Mouse (Mus musculus) hindbrain, embryonic 14.5 days (tissue): ENCODE data around the gene Cacna1c. TPM values are rescaled to one million over a fixed set of nuclear protein-coding genes. Genes with fewer than 3 reads are reported as not detected.
A peak's percentile ranks its signal among the peaks of the same experiment; 100 is the strongest.

Experiments used
- ATAC-seq: fragments of 200-750 bp; cut with Nextera tagmentation; 2 replicates; pipeline ENCODE4 v1.8.0; 2017; ENCODE audit warnings: moderate number of reproducible peaks, mild to moderate bottlenecking, moderate TSS enrichment, moderate library complexity; ENCODE audit not compliant: low FRiP score
- DNase-seq: peaks from one replicate; pipeline ENCODE4 v3.0.0-alpha.2; 2015; ENCODE audit warnings: low spot score
- H3K27ac ChIP-seq: fragments of 300-500 bp; sonication (generic); 2 replicates; pipeline ENCODE4 v1.5.1; 2014; ENCODE audit warnings: mild to moderate bottlenecking, moderate library complexity
- H3K27me3 ChIP-seq: fragments of 300-500 bp; sonication (generic); 2 replicates; pipeline ENCODE4 v1.6.1; 2014; ENCODE audit warnings: mild to moderate bottlenecking, low read length, mixed read lengths; ENCODE audit not compliant: control insufficient read depth, insufficient read depth
- H3K36me3 ChIP-seq: fragments of 300-500 bp; sonication (generic); replicated peaks from 2 replicates; pipeline ENCODE4 v1.6.1; 2014; ENCODE audit not compliant: control insufficient read depth, insufficient read depth
- H3K4me1 ChIP-seq: fragments of 300-500 bp; sonication (generic); replicated peaks from 2 replicates; pipeline ENCODE4 v1.6.1; 2014; ENCODE audit warnings: antibody characterized with exemption, low read length, mixed read lengths; ENCODE audit not compliant: control insufficient read depth, insufficient read depth
- H3K4me2 ChIP-seq: fragments of 300-500 bp; sonication (generic); replicated peaks from 2 replicates; pipeline ENCODE4 v1.6.1; 2014; ENCODE audit warnings: mild to moderate bottlenecking, moderate library complexity
- H3K4me3 ChIP-seq: fragments of 300-500 bp; sonication (generic); replicated peaks from 2 replicates; pipeline ENCODE4 v1.5.1; 2014; ENCODE audit warnings: mild to moderate bottlenecking, low read length
- H3K9ac ChIP-seq: fragments of 300-500 bp; sonication (generic); 2 replicates; pipeline ENCODE4 v1.6.1; 2014
- H3K9me3 ChIP-seq: fragments of 300-500 bp; sonication (generic); 2 replicates; pipeline ENCODE4 v1.6.1; 2016; ENCODE audit warnings: low read length; ENCODE audit not compliant: control insufficient read depth
- WGBS: fragments of 180-500 bp; shearing (Covaris S2); extraction: QIAGEN DNeasy Blood & Tissue Kit; methylation state at CpG from one replicate; pipeline ENCODE4 v1.1.7; 2014; 5-methylcytosine and 5-hydroxymethylcytosine counted together
- polyA plus RNA-seq: library from polyadenylated mRNA; unstranded; fragments of >200 nt; fragmentation: Nextera tagmentation; extraction: Ambion mirVana; gene quantifications from 2 replicates; pipeline ENCODE4 v1.2.1, GENCODE M21; 2014

Cacna1c gene
- polyA plus RNA-seq, 1 experiment from 2014 or later = 10.1 TPM

DNA sequence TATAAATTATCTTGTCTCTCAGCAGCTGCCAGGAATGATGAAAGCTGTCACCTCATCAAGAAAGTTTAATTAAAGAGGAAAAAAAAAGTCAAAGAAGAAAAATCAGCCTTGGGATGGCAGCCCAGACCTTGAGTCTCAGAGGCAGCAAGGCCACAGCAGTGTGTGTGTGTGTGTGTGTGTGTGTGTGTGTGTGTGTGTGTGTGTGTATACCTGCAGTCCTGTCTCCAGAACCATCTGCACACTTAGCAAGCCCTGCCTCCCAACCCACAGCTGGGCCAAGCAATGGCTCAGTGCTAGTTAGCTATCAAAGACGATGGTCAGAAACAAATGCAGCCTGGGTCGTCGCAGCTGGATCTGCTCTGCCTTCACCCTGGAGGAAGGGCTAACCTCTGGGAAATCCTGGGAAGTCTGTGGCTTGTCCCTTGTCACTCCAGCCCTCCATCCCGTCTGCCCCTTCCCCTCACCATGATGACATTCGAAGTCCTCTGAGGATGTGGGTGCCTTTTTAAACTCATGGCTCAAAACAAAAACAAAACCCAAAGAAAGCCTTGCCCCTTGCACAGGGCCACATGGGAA, 378.2 kb downstream of the Cacna1c start:
- DNase-seq = no peak
- no peaks in the 10 kb centered on the region for H3K4me1 ChIP-seq
- no peak overlapping the region for H3K4me3 ChIP-seq
- no peak overlapping the region for H3K9ac ChIP-seq
- H3K9me3 ChIP-seq = no peaks in the 10 kb centered on the region
- ATAC-seq = no peak
- 67% methylated on average over 5 of the region's 5 CpGs for WGBS
- no peaks in the 10 kb centered on the region for H3K36me3 ChIP-seq
- no peaks in the 10 kb centered on the region for H3K27me3 ChIP-seq
- H3K27ac ChIP-seq = no peak overlapping the region
- no peak overlapping the region for H3K4me2 ChIP-seq

DNA sequence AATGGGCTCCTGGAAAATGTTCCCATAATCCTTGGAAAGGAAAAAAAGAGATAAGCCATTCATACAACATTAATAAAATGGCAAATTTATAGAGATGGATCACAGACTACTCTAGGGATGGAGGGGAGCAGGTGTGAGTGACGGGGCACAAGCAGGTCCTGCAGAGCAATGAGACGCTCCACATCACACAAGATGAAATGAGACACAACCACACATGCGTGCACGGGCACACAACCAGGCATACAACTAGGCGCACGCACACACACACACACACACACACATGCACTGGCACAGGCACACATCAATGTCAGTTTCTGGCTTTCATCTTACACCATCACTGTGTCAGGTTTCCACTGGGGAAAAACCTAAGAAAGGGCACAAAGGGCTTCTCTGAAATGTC, 380.0 kb downstream of the Cacna1c start:
- WGBS = 64% methylated on average over 6 of the region's 6 CpGs
- ATAC-seq = no peak
- DNase-seq = no peak

DNA sequence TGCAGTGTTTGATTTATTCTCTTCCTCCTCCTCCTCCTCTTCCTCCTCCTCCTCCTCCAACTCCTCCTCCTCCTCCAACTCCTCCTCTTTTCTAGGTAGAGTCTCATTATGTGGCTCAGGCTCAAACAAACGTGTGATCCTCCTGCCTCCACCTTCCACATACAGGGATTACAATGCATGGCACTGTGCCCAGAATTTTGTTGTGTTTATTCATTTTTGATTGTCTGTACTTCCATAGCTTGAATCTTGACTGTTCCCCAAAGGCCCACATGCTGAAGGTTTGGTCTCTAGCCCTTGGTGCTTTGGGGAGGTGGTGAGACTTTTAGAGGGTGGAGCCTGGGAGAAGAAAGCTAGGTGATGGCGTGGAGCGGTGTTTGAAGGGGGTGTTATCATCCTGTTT, 383.7 kb downstream of the Cacna1c start:
- ATAC-seq (no peak), DNase-seq (no peak)
- no peaks in the 10 kb centered on the region for H3K27me3 ChIP-seq
- H3K9me3 ChIP-seq = no peaks in the 10 kb centered on the region
- H3K4me3 ChIP-seq = no peak overlapping the region
- no peak overlapping the region for H3K4me2 ChIP-seq
- H3K36me3 ChIP-seq = no peaks in the 10 kb centered on the region
- no peak overlapping the region for H3K27ac ChIP-seq
- H3K9ac ChIP-seq = no peak overlapping the region
- H3K4me1 ChIP-seq = peaks cover 12% of the 10 kb centered on the region; the same call in 1 of the 2 replicates
- 80% methylated on average over 3 of the region's 3 CpGs for WGBS

More for the DNA sequence above, 380.0 kb downstream of the Cacna1c start:
- Histone ChIP-seq H3K9ac (no peak overlapping the region), H3K4me1 (no peaks in the 10 kb centered on the region), H3K9me3 (no peaks in the 10 kb centered on the region), H3K27ac (0 out of 2 replicates have a peak overlapping the region, but pooled peaks have one; percentile 32), H3K4me3 (no peak overlapping the region), H3K27me3 (no peaks in the 10 kb centered on the region), H3K4me2 (no peak overlapping the region), H3K36me3 (no peaks in the 10 kb centered on the region)

DNA sequence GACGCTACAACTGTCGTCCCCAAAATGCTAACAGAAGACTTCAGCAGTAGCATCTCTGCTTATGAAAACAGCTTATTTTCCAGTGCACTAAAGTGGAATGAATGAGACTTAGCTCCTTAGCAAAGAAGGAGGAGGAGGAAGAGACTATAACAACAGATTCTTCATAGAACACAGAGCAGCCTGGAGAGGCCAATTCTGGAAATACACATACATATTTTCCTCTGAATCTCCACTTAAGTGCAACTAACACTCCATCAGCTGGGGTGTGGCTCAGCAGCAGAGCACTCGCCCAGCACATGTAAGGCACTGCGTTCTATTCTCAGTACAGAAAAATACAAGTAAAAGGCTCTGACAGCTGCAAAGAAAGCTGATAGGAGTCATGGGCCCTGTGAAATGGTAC, 384.2 kb downstream of the Cacna1c start:
- no peak for ATAC-seq
- no peak for DNase-seq
- H3K27me3 ChIP-seq = no peaks in the 10 kb centered on the region
- H3K9me3 ChIP-seq = no peaks in the 10 kb centered on the region
- WGBS = 91% methylated on average over 4 of the region's 4 CpGs
- no peaks in the 10 kb centered on the region for H3K36me3 ChIP-seq
- H3K4me3 ChIP-seq = no peak overlapping the region
- no peak overlapping the region for H3K27ac ChIP-seq
- H3K4me1 ChIP-seq = peaks cover 12% of the 10 kb centered on the region; the same call in 1 of the 2 replicates
- no peak overlapping the region for H3K9ac ChIP-seq
- H3K4me2 ChIP-seq = no peak overlapping the region

DNA sequence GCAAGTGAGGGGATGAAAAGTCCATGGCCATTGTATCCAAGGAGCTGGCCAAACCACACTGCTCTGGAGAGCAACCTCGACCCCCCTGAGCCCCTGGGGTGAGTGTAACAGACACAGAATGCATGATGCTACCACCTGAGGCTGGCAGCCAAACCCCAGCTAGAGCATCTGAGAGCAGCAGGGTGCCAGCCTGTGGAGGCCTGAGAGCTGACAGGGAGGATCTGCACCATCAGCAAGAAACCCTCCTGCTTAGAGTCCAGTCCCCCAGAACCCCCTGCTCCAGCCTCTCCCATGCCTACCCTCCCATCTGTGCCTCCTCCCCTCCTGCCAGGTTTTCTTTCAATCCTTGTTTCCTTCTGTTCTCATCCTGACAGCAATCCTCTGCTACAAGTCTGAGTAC, 385.4 kb downstream of the Cacna1c start:
- H3K9me3 ChIP-seq = no peaks in the 10 kb centered on the region
- 13% methylated on average over 1 of the region's 1 CpGs for WGBS
- no peak overlapping the region for H3K9ac ChIP-seq
- H3K4me1 ChIP-seq = peaks cover 12% of the 10 kb centered on the region; the same call in 1 of the 2 replicates
- H3K27ac ChIP-seq = no peak overlapping the region
- no peak overlapping the region for H3K4me2 ChIP-seq
- DNase-seq = no peak
- H3K27me3 ChIP-seq = no peaks in the 10 kb centered on the region
- ATAC-seq = no peak
- no peak overlapping the region for H3K4me3 ChIP-seq
- no peaks in the 10 kb centered on the region for H3K36me3 ChIP-seq

DNA sequence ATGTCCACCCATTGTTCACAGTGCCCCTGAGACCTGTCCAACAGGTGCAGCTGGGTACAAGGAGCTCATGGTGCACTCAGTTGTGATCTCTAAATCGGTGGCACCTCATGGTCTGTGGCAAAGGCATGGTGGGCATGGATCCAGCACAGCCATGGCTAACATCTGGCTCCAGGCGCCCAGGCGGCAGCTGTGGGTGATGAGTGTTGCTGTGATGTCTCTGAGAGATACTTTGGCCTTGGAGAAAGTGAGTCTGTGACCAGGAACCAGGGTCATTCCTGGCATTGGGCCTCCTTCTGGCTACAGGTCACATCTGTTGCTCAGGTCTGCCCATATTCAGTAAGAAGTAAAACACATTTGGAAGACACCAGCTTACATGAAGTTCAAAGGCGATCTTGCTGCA, 391.1 kb downstream of the Cacna1c start:
- H3K4me3 ChIP-seq = no peak overlapping the region
- ATAC-seq (no peak), DNase-seq (no peak)
- H3K9me3 ChIP-seq = no peaks in the 10 kb centered on the region
- H3K4me2 ChIP-seq = no peak overlapping the region
- 93% methylated on average over 4 of the region's 4 CpGs for WGBS
- H3K27ac ChIP-seq = no peak overlapping the region
- no peaks in the 10 kb centered on the region for H3K36me3 ChIP-seq
- no peaks in the 10 kb centered on the region for H3K27me3 ChIP-seq
- H3K4me1 ChIP-seq = peaks cover 10% of the 10 kb centered on the region; the same call in 1 of the 2 replicates
- H3K9ac ChIP-seq = no peak overlapping the region

DNA sequence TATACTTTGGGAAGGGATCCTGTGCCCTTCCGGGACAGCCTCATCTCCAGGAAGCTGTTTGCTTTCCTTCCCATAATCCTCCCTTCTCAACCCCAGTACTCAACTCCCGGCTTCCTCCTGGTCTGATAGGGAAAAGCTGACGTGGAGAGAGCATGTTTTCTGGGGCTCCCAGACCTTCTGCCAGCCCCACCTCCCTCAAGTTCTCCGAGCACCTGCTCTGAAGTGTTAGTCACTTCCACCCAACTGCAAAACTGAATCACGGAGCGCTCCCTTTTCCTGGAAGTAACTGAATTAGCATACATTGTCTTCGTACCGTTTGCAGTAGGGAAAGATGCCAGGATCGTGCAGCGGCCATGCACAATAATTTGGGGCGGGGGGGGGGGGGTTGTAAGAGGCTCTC, 393.9 kb downstream of the Cacna1c start:
- WGBS = 58% methylated on average over 11 of the region's 11 CpGs
- DNase-seq = no peak
- H3K4me3 ChIP-seq = no peak overlapping the region

DNA sequence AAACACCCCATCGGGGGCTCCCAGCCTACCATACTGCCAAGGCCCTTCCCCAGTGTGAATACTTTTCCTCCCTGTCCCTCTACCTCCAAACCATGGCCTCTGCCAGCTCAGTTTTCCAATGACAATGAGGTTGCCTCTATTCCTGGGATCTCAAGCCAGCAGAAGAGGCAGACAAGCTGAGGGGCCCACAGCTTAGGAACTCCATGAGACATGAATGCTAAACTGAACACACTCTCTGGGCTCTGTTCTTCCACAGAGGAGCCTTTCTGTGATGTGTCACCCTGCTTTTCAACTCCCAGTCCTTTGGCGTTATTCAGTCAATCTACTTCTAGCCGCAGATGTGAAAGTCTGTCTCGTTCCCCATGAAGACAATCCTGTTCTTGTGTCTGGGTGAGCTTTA, 399.8 kb downstream of the Cacna1c start:
- Histone ChIP-seq H3K36me3 (no peaks in the 10 kb centered on the region), H3K4me2 (no peak overlapping the region), H3K4me1 (peaks cover 9% of the 10 kb centered on the region; the same call in 1 of the 2 replicates), H3K9ac (no peak overlapping the region), H3K9me3 (no peaks in the 10 kb centered on the region), H3K4me3 (no peak overlapping the region), H3K27me3 (no peaks in the 10 kb centered on the region), H3K27ac (peak overlapping the region; percentile 20; the same call in 1 of the 2 replicates)
- 71% methylated on average over 4 of the region's 4 CpGs for WGBS
- ATAC-seq (peak; percentile 22; the same call in 1 of the 2 replicates), DNase-seq (no peak)

More for the DNA sequence above, 393.9 kb downstream of the Cacna1c start:
- H3K27me3 ChIP-seq = no peaks in the 10 kb centered on the region
- no peaks in the 10 kb centered on the region for H3K9me3 ChIP-seq
- H3K4me2 ChIP-seq = no peak overlapping the region
- H3K27ac ChIP-seq = no peak overlapping the region
- no peak for ATAC-seq
- no peaks in the 10 kb centered on the region for H3K36me3 ChIP-seq
- H3K4me1 ChIP-seq = 0 out of 2 replicates have a peak, but pooled peaks cover 4% of the 10 kb centered on the region
- H3K9ac ChIP-seq = no peak overlapping the region

DNA sequence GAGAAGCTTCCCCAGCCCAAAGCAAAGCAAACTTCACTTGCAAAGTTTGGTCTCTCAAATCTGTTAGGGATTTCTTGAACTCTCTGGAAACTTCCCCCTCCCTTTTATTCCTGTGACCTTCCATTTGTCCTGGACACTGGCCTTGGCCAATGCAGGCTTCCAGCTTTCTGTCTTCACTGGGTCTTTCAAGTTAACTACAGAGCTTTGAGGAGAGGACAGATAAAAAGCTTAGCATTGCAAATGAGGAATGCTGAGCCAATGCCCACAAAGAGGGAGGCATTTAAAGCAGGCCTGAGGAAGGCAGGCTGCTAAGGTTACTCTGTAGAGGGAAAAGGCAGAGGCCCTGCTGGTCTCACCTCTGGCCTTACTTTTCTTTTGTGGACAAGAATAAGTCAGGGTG, 400.5 kb downstream of the Cacna1c start:
- ATAC-seq (no peak), DNase-seq (no peak)
- Histone ChIP-seq H3K36me3 (no peaks in the 10 kb centered on the region), H3K4me3 (no peak overlapping the region), H3K9me3 (no peaks in the 10 kb centered on the region), H3K27ac (peak overlapping the region; percentile 20; the same call in 1 of the 2 replicates), H3K27me3 (no peaks in the 10 kb centered on the region), H3K4me1 (peaks cover 9% of the 10 kb centered on the region; the same call in 1 of the 2 replicates), H3K9ac (no peak overlapping the region), H3K4me2 (no peak overlapping the region)
